Mouse (Mus musculus): ENCODE measurements around the gene Snip1. TPM values are rescaled to one million over a fixed set of nuclear protein-coding genes. Genes with fewer than 3 reads are reported as not detected.

Snip1 gene
- polyA plus RNA-seq (2012; rRNA removed): 8.4 and 10.2 TPM in 2 replicates

GRCm38 (mm10) chr4:125066490-125067370 lies at the start of gene Snip1:
Gene Snip1 (plus strand): TSS chr4:125066672.

GRCm38 (mm10) chr4:125065517-125066307 lies 760 bp upstream of the Snip1 start, which contains the start of gene Dnali1:
Gene Dnali1 (minus strand): TSS chr4:125065703.

GRCm38 (mm10) chr4:125084403-125085345 lies 18.2 kb downstream of the Snip1 start, which contains the start of gene Meaf6:
Gene Meaf6 (plus strand): TSS chr4:125085134.

Other genes starting within 250 kb of the Snip1 start
- gene Yrdc, start 216.0 kb upstream of the Snip1 start, polyA plus RNA-seq (2012; rRNA removed): 19.6 and 27.2 TPM in 2 replicates
- 9.4 and 10.3 TPM in 2 replicates for gene 1110065P20Rik, start 215.5 kb upstream of the Snip1 start, polyA plus RNA-seq (2012; rRNA removed)
- gene Maneal, start 204.5 kb upstream of the Snip1 start, polyA plus RNA-seq (2012; rRNA removed): 0.01 and 0.03 TPM in 2 replicates
- 0.01 TPM in 1 of 2 replicates, not detected in the other for gene Epha10, start 185.8 kb upstream of the Snip1 start, polyA plus RNA-seq (2012; rRNA removed)
- gene 9930104L06Rik, start 129.6 kb upstream of the Snip1 start, polyA plus RNA-seq (2012; rRNA removed): 5.5 and 7.0 TPM in 2 replicates
- gene Cdca8, start 127.4 kb upstream of the Snip1 start, polyA plus RNA-seq (2012; rRNA removed): 62.8 and 68.2 TPM in 2 replicates
- 0.75 and 0.92 TPM in 2 replicates for gene Rspo1, start 80.2 kb upstream of the Snip1 start, polyA plus RNA-seq (2012; rRNA removed)
- 29.5 and 31.3 TPM in 2 replicates for gene Gnl2, start 50.1 kb upstream of the Snip1 start, polyA plus RNA-seq (2012; rRNA removed)
- 0.01 TPM in 1 of 2 replicates, not detected in the other for gene Dnali1, start 969 bp upstream of the Snip1 start, polyA plus RNA-seq (2012; rRNA removed)
- 12.4 and 16.9 TPM in 2 replicates for gene Meaf6, start 18.5 kb downstream of the Snip1 start, polyA plus RNA-seq (2012; rRNA removed)
- 0.85 and 0.89 TPM in 2 replicates for gene Zc3h12a, start 61.2 kb downstream of the Snip1 start, polyA plus RNA-seq (2012; rRNA removed)

Measured in liver, embryonic 14 days (tissue).